Mouse (Mus musculus): ENCODE data around the gene Nxpe2.

DNA sequence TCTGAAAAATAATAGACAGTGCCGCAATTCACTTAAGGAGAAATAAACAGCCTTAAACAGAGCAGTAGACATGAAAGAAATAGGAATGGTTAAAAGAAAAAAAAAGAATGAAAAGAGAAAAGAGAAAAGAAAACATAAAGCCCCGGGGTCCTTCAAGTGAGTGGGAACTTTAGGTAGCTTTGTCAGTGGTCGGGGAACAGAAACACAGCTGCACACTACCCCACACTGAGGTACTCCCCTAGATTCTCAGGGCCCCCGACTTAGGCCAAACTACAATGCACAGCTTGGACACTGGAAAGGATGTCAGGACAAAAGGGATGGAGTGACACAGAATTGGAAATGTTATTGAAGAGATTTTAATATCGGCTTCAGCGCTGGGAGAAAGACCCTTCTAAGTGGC is 9.5 kb upstream of the Nxpe2 start:
- no peak for TF ChIP-seq ZNF384 (IDR thresholded peaks at IDR 0.05; ENCODE audit: low read depth, low read length)
- no peak for TF ChIP-seq ZC3H11A (IDR thresholded peaks at IDR 0.05; ENCODE audit: borderline replicate concordance, low read depth, low read length)
